Mouse (Mus musculus): ENCODE measurements around the gene Lrig1.
"Not testable (repeated sequence)": the region's sequence is repeated elsewhere in the genome, so short reads cannot be mapped to it uniquely, and the experiment has no call there.

Lrig1 gene

GRCm38 (mm10) chr6:94560896-94561295, 139.1 kb downstream of the Lrig1 start:
- DNase-seq, result no peak

- DNase-seq, result not testable (repeated sequence)
These were observed 141.4 kb downstream of the Lrig1 start for GRCm38 (mm10) chr6:94558603-94559002.
